Mouse (Mus musculus): ENCODE measurements at regions not wholly inside any gene's neighbourhood (a gene's known extent, or its start where the extent isn't known, plus 50 kb on each side); places are given as distances from the start of the nearest gene placed in this dataset.

DNA sequence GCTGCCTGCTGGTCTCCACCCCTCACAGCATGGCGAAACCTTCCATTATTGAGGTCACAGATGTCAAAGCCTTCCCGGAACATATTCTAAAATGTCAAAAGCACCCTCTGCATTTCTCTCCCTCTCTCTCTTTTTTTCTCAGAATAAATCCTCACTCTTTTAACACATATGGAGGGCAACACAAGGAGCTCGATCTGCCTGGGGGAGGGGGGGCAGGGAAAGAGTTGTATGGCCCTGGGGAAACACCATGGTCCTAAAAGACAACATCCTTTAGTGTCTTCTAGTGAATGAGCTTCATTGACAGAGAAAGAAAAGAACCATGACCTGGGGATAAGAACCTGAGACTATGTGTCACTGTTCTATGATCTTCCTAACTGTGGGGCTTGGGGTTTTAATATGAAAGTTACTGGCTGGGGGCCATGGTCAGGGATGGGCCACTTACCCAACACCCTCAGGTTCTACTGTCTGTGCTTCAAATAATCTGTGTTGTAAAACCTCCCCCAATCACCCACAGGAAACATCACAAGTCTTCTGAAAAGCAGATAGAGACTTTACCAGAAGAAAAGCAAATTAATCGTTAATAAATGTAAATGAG is 223.0 kb downstream of the Rnf144a start:
- TF ChIP-seq POLR2A (IDR thresholded peaks at IDR 0.05; ENCODE audit: borderline replicate concordance, low read depth, low read length) (no peak), CTCF (IDR thresholded peaks at IDR 0.05; ENCODE audit: low read depth, low read length) (no peak)

All from bone marrow macrophage, adult 2 months (primary cell).